Mouse (Mus musculus): ENCODE data around the gene Spcs2.
A peak's percentile ranks its signal among the peaks of the same experiment; 100 is the strongest.

The Spcs2 gene

GRCm38 (mm10) chr7:99864241-99865028 is 1.2 kb upstream of the Spcs2 start:
- no peak for DNase-seq

- DNase-seq = peak; percentile 94
Measured at GRCm38 (mm10) chr7:99858813-99859585, 4.3 kb downstream of the Spcs2 start, which contains the start of gene Xrra1. TSS of gene Xrra1 (plus strand) at chr7:99859116.

- no peak for DNase-seq
Measured at GRCm38 (mm10) chr7:99858175-99858812, 5.0 kb downstream of the Spcs2 start.

- DNase-seq = peak; percentile 66
Measured at GRCm38 (mm10) chr7:99856266-99856861, 6.9 kb downstream of the Spcs2 start.

- no peak for DNase-seq
Measured at GRCm38 (mm10) chr7:99854311-99854710, 9.0 kb downstream of the Spcs2 start.

GRCm38 (mm10) chr7:99853350-99853749 is 9.9 kb downstream of the Spcs2 start:
- DNase-seq = no peak

- DNase-seq = no peak
Measured at GRCm38 (mm10) chr7:99851618-99852017, 11.6 kb downstream of the Spcs2 start.

GRCm38 (mm10) chr7:99851121-99851520 is 12.1 kb downstream of the Spcs2 start:
- no peak for DNase-seq

- DNase-seq = no peak
Measured at GRCm38 (mm10) chr7:99850534-99850933, 12.7 kb downstream of the Spcs2 start.

- no peak for DNase-seq
Measured at GRCm38 (mm10) chr7:99845533-99846236, 17.6 kb downstream of the Spcs2 start.

- DNase-seq = no peak
Measured at GRCm38 (mm10) chr7:99838241-99838640, 25.0 kb downstream of the Spcs2 start.

- no peak for DNase-seq
Measured at GRCm38 (mm10) chr7:99837358-99838071, 25.7 kb downstream of the Spcs2 start.

GRCm38 (mm10) chr7:99836781-99837180 is 26.5 kb downstream of the Spcs2 start:
- DNase-seq = no peak

- no peak for DNase-seq
Measured at GRCm38 (mm10) chr7:99834314-99834853, 28.9 kb downstream of the Spcs2 start.

- DNase-seq = no peak
Measured at GRCm38 (mm10) chr7:99833846-99834222, 29.4 kb downstream of the Spcs2 start.

GRCm38 (mm10) chr7:99833115-99833845 is 30.0 kb downstream of the Spcs2 start:
- no peak for DNase-seq

- peak; percentile 96 for DNase-seq
Measured at GRCm38 (mm10) chr7:99828083-99828570, 35.1 kb downstream of the Spcs2 start, which contains the start of gene Neu3. TSS of gene Neu3 (minus strand) at chr7:99828417.

- DNase-seq = no peak
Measured at GRCm38 (mm10) chr7:99826096-99826495, 37.2 kb downstream of the Spcs2 start.

- no peak for DNase-seq
Measured at GRCm38 (mm10) chr7:99825511-99825910, 37.8 kb downstream of the Spcs2 start.
